Mouse (Mus musculus) hindbrain, embryonic 15.5 days (tissue): ENCODE data around the gene Aldh5a1. TPM values are rescaled to one million over a fixed set of nuclear protein-coding genes. Genes with fewer than 3 reads are reported as not detected.

ENCODE experiments used
- ATAC-seq: fragments of 200-750 bp; cut with Nextera tagmentation; 2 replicates; pipeline ENCODE4 v1.8.0; 2017; ENCODE audit warnings: low read depth, moderate number of reproducible peaks, moderate TSS enrichment; ENCODE audit not compliant: low FRiP score
- H3K27ac ChIP-seq: fragments of 300-500 bp; sonication (generic); replicated peaks from 2 replicates; pipeline ENCODE4 v1.5.1; 2015; ENCODE audit warnings: mild to moderate bottlenecking, inconsistent platforms
- H3K27me3 ChIP-seq: fragments of 300-500 bp; sonication (generic); 2 replicates; pipeline ENCODE4 v1.6.1; 2015; ENCODE audit warnings: control low read depth, inconsistent platforms
- H3K36me3 ChIP-seq: fragments of 300-500 bp; sonication (generic); 2 replicates; pipeline ENCODE4 v1.6.1; 2015; ENCODE audit warnings: control low read depth, inconsistent platforms
- H3K4me1 ChIP-seq: fragments of 300-500 bp; sonication (generic); replicated peaks from 2 replicates; pipeline ENCODE4 v1.6.1; 2015; ENCODE audit warnings: control low read depth, inconsistent platforms
- H3K4me2 ChIP-seq: fragments of 300-500 bp; sonication (generic); 2 replicates; pipeline ENCODE4 v1.6.1; 2015; ENCODE audit warnings: moderate library complexity, mild to moderate bottlenecking, inconsistent platforms
- H3K4me3 ChIP-seq: fragments of 300-500 bp; sonication (generic); 2 replicates; pipeline ENCODE4 v1.5.1; 2015; ENCODE audit warnings: mild to moderate bottlenecking, inconsistent platforms
- H3K9ac ChIP-seq: fragments of 300-500 bp; sonication (generic); 2 replicates; pipeline ENCODE4 v1.6.1; 2015; ENCODE audit warnings: inconsistent platforms
- H3K9me3 ChIP-seq: fragments of 300-500 bp; sonication (generic); 2 replicates; pipeline ENCODE4 v1.6.1; 2016; ENCODE audit warnings: control low read depth, inconsistent platforms
- polyA plus RNA-seq: library from polyadenylated mRNA; unstranded; fragments of >200 nt; fragmentation: Nextera tagmentation; extraction: Ambion mirVana; gene quantifications from 2 replicates; pipeline ENCODE4 v1.2.1, GENCODE M21; 2015

The Aldh5a1 gene
- polyA plus RNA-seq, 1 experiment from 2014 or later = 13.8 TPM

DNA sequence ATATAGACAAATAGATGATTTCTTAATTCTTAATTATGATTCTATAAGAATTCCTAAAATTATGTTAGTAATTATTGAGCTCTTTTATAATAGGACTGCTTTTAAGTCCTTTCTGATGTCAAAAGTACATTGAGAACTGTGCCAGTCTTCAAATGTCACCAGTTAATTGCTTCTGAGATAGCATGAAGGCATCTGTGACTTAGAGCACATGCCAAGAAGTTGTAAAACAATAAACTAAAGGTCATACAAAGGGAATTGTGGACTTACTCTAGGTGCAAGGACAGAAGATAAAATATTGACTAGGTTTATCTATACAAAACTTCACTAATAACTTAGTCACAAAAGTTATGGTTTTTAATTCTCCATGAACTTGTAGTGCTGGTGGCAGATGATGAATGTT is 78.3 kb downstream of the Aldh5a1 start:
- Histone ChIP-seq H3K36me3 (no peaks in the 10 kb centered on the region), H3K9ac (no peak overlapping the region), H3K4me2 (no peak overlapping the region), H3K4me1 (no peaks in the 10 kb centered on the region), H3K27ac (no peak overlapping the region), H3K27me3 (no peaks in the 10 kb centered on the region), H3K9me3 (no peaks in the 10 kb centered on the region), H3K4me3 (no peak overlapping the region)
- no peak for ATAC-seq

Other genes starting within 250 kb of the Aldh5a1 start
- not detected in 2 replicates for gene Armh2, start 196.4 kb downstream of the Aldh5a1 start, polyA plus RNA-seq
- 23.2 and 26.0 TPM in 2 replicates for gene Gmnn, start 175.7 kb downstream of the Aldh5a1 start, polyA plus RNA-seq
- 16.6 and 23.4 TPM in 2 replicates for gene BC005537, start 136.0 kb downstream of the Aldh5a1 start, polyA plus RNA-seq
- 53.8 and 57.2 TPM in 2 replicates for gene Acot13, start 106.1 kb downstream of the Aldh5a1 start, polyA plus RNA-seq
- 31.6 and 31.7 TPM in 2 replicates for gene Tdp2, start 106.0 kb downstream of the Aldh5a1 start, polyA plus RNA-seq
- 6.9 and 8.2 TPM in 2 replicates for gene D130043K22Rik, start 92.5 kb downstream of the Aldh5a1 start, polyA plus RNA-seq
- 2.3 and 3.2 TPM in 2 replicates for gene Gpld1, start 5.5 kb upstream of the Aldh5a1 start, polyA plus RNA-seq
- 16.2 and 17.3 TPM in 2 replicates for gene Mrs2, start 82.7 kb upstream of the Aldh5a1 start, polyA plus RNA-seq
- 4.3 and 4.8 TPM in 2 replicates for gene Dcdc2a, start 118.3 kb upstream of the Aldh5a1 start, polyA plus RNA-seq